Mouse (Mus musculus) gastrocnemius, adult 2 months (tissue): ENCODE measurements around the gene Rhbdf2. TPM values are rescaled to one million over a fixed set of nuclear protein-coding genes. Genes with fewer than 3 reads are reported as not detected.

Experiments used
- DNase-seq: peaks from one replicate; pipeline ENCODE4 v3.0.0; 2022
- H3K27ac ChIP-seq: fragments of 200-600 bp; 2 replicates; pipeline ENCODE4 v1.8.1; 2022; ENCODE audit warnings: mild to moderate bottlenecking
- H3K4me3 ChIP-seq: fragments of 200-600 bp; 2 replicates; pipeline ENCODE4 v1.8.1; 2022; ENCODE audit warnings: mild to moderate bottlenecking, moderate library complexity
- CTCF ChIP-seq: fragments of 200-600 bp; IDR thresholded peaks from 2 replicates; pipeline ENCODE4 v1.8.1; 2022; ENCODE audit warnings: antibody characterized with exemption, mild to moderate bottlenecking, moderate library complexity
- intact Hi-C: fragments of 180-260 bp; cut with DNase I; formaldehyde crosslinking; loops from one replicate; pipeline ENCODE4 v1.15.1; 2025
- total RNA-seq, 2 experiments: library from RNA; stranded (reverse); gene quantifications; 2 replicates each; pipeline ENCODE4 v1.2.3; 2021

The Rhbdf2 gene
- total RNA-seq, 2 experiments from 2014 or later = 11.6 to 14.4 TPM

GRCm38 (mm10) chr11:116602043-116602442 is 24.8 kb downstream of the Rhbdf2 start:
- intact Hi-C loops = loop anchor here (2.0 kb wide), 1 partner anchor 27 kb away; no protein-coding TSS in a partner anchor
- H3K27ac ChIP-seq = no peak overlapping the region
- no peak for DNase-seq
- TF ChIP-seq CTCF = no peak
- no peak overlapping the region for H3K4me3 ChIP-seq

GRCm38 (mm10) chr11:116601166-116601565 is 25.7 kb downstream of the Rhbdf2 start:
- TF ChIP-seq CTCF = no peak
- intact Hi-C loops = no loop called here
- DNase-seq = no peak
- Histone ChIP-seq H3K27ac (no peak overlapping the region), H3K4me3 (no peak overlapping the region)

GRCm38 (mm10) chr11:116599230-116599629 is 27.6 kb downstream of the Rhbdf2 start:
- no peak for TF ChIP-seq CTCF
- no peak for DNase-seq
- no peak overlapping the region for H3K4me3 ChIP-seq
- intact Hi-C loops = no loop called here
- no peak overlapping the region for H3K27ac ChIP-seq

- intact Hi-C loops = no loop called here
- no peak for DNase-seq
- TF ChIP-seq CTCF = no peak
- no peak overlapping the region for H3K4me3 ChIP-seq
- H3K27ac ChIP-seq = no peak overlapping the region
These were observed 28.6 kb downstream of the Rhbdf2 start for GRCm38 (mm10) chr11:116598193-116598592.

- no peak for DNase-seq
- no peak overlapping the region for H3K4me3 ChIP-seq
- no peak overlapping the region for H3K27ac ChIP-seq
- intact Hi-C loops = no loop called here
- TF ChIP-seq CTCF = no peak
These were observed 30.1 kb downstream of the Rhbdf2 start for GRCm38 (mm10) chr11:116596766-116597165.

- intact Hi-C loops = no loop called here
- no peak for DNase-seq
- TF ChIP-seq CTCF = no peak
- H3K4me3 ChIP-seq = no peak overlapping the region
- no peak overlapping the region for H3K27ac ChIP-seq
These were observed 33.5 kb downstream of the Rhbdf2 start for GRCm38 (mm10) chr11:116593345-116593744.

- intact Hi-C loops = no loop called here
- TF ChIP-seq CTCF = peak; percentile 98
These were observed 34.4 kb downstream of the Rhbdf2 start for GRCm38 (mm10) chr11:116592428-116592827.

GRCm38 (mm10) chr11:116591621-116592020 is 35.2 kb downstream of the Rhbdf2 start:
- H3K4me3 ChIP-seq = no peak overlapping the region
- TF ChIP-seq CTCF = no peak
- DNase-seq = no peak
- intact Hi-C loops = no loop called here
- no peak overlapping the region for H3K27ac ChIP-seq

More at GRCm38 (mm10) chr11:116592428-116592827, 34.4 kb downstream of the Rhbdf2 start:
- no peak overlapping the region for H3K27ac ChIP-seq
- DNase-seq = peak; percentile 94
- H3K4me3 ChIP-seq = no peak overlapping the region

- intact Hi-C loops = no loop called here
- no peak overlapping the region for H3K27ac ChIP-seq
- no peak overlapping the region for H3K4me3 ChIP-seq
- no peak for DNase-seq
- TF ChIP-seq CTCF = no peak
These were observed 37.2 kb downstream of the Rhbdf2 start for GRCm38 (mm10) chr11:116589574-116589973.

GRCm38 (mm10) chr11:116589020-116589531 is 37.7 kb downstream of the Rhbdf2 start:
- intact Hi-C loops = no loop called here
- Histone ChIP-seq H3K27ac (no peak overlapping the region), H3K4me3 (no peak overlapping the region)
- TF ChIP-seq CTCF = no peak
- DNase-seq = no peak

- peak; percentile 75 for DNase-seq
- intact Hi-C loops = loop anchor here (1.0 to 2.0 kb wide), 2 partner anchors 42 to 222 kb away; no protein-coding TSS in a partner anchor
These were observed 39.8 kb downstream of the Rhbdf2 start for GRCm38 (mm10) chr11:116586801-116587631.

GRCm38 (mm10) chr11:116586310-116586709 is 40.5 kb downstream of the Rhbdf2 start, which contains the start of gene Aanat:
Aanat (plus strand) TSS chr11:116586432.
- Histone ChIP-seq H3K27ac (no peak within 1 kb of the TSS), H3K4me3 (no peak within 1 kb of the TSS)
- intact Hi-C loops = loop anchor here (1.0 to 2.0 kb wide), 2 partner anchors 43 to 222 kb away; no protein-coding TSS in a partner anchor
- no peak for TF ChIP-seq CTCF
- DNase-seq = no peak

More at GRCm38 (mm10) chr11:116586801-116587631, 39.8 kb downstream of the Rhbdf2 start:
- no peak overlapping the region for H3K4me3 ChIP-seq
- no peak overlapping the region for H3K27ac ChIP-seq
- 0 out of 2 replicates have a peak, but pooled peaks have one; percentile 100 for TF ChIP-seq CTCF

GRCm38 (mm10) chr11:116585682-116586081 is 41.1 kb downstream of the Rhbdf2 start:
- intact Hi-C loops = loop anchor here (1.0 to 2.0 kb wide), 2 partner anchors 44 to 223 kb away; no protein-coding TSS in a partner anchor
- Histone ChIP-seq H3K4me3 (no peak overlapping the region), H3K27ac (no peak overlapping the region)
- DNase-seq = no peak
- no peak for TF ChIP-seq CTCF
